Mouse (Mus musculus): Measurements from ENCODE around the gene AW549877.

DNA sequence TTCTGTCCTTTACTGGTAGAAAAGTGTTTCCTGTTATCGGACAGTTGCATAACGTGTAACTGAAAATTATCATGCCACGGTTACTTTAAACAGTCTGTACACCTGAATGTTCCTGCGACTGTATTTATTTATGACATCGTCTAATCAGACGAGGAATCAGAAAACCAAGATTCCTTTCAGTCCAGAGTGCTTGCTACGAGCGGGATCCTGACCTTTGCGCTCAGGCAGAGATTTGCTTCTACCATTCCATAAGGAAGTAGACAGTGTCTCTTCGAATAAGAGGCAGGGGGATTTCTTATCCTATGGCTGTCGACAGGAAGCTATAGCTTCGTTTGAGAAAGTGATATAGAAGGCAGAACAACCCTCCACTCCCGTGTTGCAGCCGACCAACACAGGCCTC lies 25.8 kb downstream of the AW549877 start:
- TF ChIP-seq CTCF (IDR thresholded peaks at IDR 0.05; ENCODE audit: low read depth), result no peak
- TF ChIP-seq EP300 (IDR thresholded peaks at IDR 0.05; ENCODE audit: low read depth), result no peak
